Mouse (Mus musculus) midbrain, embryonic 15.5 days (tissue): ENCODE measurements around the gene Irs1. TPM values are rescaled to one million over a fixed set of nuclear protein-coding genes. Genes with fewer than 3 reads are reported as not detected.

Source experiments
- ATAC-seq: fragments of 200-750 bp; cut with Nextera tagmentation; replicated peaks from 2 replicates; pipeline ENCODE4 v1.8.0; 2017; ENCODE audit warnings: moderate TSS enrichment
- H3K27ac ChIP-seq: fragments of 300-500 bp; sonication (generic); 2 replicates; pipeline ENCODE4 v1.5.1; 2015; ENCODE audit warnings: mild to moderate bottlenecking, inconsistent platforms
- H3K27me3 ChIP-seq: fragments of 300-500 bp; sonication (generic); replicated peaks from 2 replicates; pipeline ENCODE4 v1.6.1; 2015; ENCODE audit warnings: inconsistent platforms
- H3K36me3 ChIP-seq: fragments of 300-500 bp; sonication (generic); replicated peaks from 2 replicates; pipeline ENCODE4 v1.6.1; 2015; ENCODE audit warnings: inconsistent platforms
- H3K4me1 ChIP-seq: fragments of 300-500 bp; sonication (generic); 2 replicates; pipeline ENCODE4 v1.6.1; 2015; ENCODE audit warnings: inconsistent platforms
- H3K4me2 ChIP-seq: fragments of 300-500 bp; sonication (generic); 2 replicates; pipeline ENCODE4 v1.6.1; 2015; ENCODE audit warnings: inconsistent platforms, mild to moderate bottlenecking, moderate library complexity
- H3K4me3 ChIP-seq: fragments of 300-500 bp; sonication (generic); 2 replicates; pipeline ENCODE4 v1.5.1; 2015; ENCODE audit warnings: mild to moderate bottlenecking, inconsistent platforms
- H3K9ac ChIP-seq: fragments of 300-500 bp; sonication (generic); 2 replicates; pipeline ENCODE4 v1.6.1; 2015; ENCODE audit warnings: mild to moderate bottlenecking, inconsistent platforms
- H3K9me3 ChIP-seq: fragments of 300-500 bp; sonication (generic); 2 replicates; pipeline ENCODE4 v1.6.1; 2016; ENCODE audit warnings: inconsistent platforms
- WGBS: fragments of 180-500 bp; shearing (Covaris S2); methylation state at CpG from one replicate; pipeline ENCODE4 v1.1.7; 2015; ENCODE audit warnings: mixed read lengths; 5-methylcytosine and 5-hydroxymethylcytosine counted together
- polyA plus RNA-seq: library from polyadenylated mRNA; unstranded; fragments of >200 nt; fragmentation: Nextera tagmentation; extraction: Ambion mirVana; gene quantifications from 2 replicates; pipeline ENCODE4 v1.2.1, GENCODE M21; 2015

Gene Irs1
- polyA plus RNA-seq, 1 experiment from 2014 or later = 8.2 TPM

DNA sequence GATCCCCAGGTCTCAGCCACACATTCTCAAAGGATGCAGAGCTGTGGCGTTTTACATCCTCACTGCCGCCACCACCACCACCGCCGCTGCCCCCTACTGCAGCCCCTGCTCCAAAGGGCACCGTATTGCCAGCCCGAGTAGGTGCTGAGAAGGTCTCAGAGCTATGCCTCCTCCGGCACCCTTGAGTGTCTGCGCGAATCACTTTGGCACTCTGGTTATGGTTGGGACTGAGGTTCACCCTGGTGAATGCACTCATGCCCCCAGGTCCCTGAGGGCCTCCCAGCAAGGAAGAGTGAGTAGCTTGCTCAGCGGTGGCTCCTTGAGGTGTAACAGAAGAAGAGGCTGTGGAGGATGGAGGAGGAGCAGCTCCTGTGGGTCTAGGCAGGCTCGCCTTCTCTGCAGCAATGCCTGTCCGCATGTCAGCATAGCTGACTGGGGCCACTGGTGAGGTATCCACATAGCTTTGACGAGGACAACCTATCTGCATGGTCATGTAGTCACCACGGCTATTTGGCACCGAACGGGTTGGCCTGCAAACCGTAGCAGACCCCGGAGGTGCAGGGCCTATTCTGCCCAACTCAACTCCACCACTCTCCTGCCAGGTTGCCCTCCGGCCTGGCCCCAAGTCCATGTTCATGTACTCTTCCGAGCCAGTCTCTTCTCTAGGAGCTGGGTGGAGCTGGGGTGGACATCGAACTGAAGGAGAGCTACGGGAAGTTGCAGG lies 4.0 kb downstream of the Irs1 start:
- H3K4me3 ChIP-seq = peak overlapping the region; percentile 41
- no peak overlapping the region for H3K27ac ChIP-seq
- H3K4me1 ChIP-seq = peaks cover 69% of the 10 kb centered on the region
- no peaks in the 10 kb centered on the region for H3K36me3 ChIP-seq
- ATAC-seq = no peak
- no peaks in the 10 kb centered on the region for H3K9me3 ChIP-seq
- H3K9ac ChIP-seq = peak overlapping the region; percentile 26; the same call in 1 of the 2 replicates
- no peaks in the 10 kb centered on the region for H3K27me3 ChIP-seq
- 61% methylated on average over 22 of the region's 22 CpGs for WGBS
- H3K4me2 ChIP-seq = peak overlapping the region; percentile 77

DNA sequence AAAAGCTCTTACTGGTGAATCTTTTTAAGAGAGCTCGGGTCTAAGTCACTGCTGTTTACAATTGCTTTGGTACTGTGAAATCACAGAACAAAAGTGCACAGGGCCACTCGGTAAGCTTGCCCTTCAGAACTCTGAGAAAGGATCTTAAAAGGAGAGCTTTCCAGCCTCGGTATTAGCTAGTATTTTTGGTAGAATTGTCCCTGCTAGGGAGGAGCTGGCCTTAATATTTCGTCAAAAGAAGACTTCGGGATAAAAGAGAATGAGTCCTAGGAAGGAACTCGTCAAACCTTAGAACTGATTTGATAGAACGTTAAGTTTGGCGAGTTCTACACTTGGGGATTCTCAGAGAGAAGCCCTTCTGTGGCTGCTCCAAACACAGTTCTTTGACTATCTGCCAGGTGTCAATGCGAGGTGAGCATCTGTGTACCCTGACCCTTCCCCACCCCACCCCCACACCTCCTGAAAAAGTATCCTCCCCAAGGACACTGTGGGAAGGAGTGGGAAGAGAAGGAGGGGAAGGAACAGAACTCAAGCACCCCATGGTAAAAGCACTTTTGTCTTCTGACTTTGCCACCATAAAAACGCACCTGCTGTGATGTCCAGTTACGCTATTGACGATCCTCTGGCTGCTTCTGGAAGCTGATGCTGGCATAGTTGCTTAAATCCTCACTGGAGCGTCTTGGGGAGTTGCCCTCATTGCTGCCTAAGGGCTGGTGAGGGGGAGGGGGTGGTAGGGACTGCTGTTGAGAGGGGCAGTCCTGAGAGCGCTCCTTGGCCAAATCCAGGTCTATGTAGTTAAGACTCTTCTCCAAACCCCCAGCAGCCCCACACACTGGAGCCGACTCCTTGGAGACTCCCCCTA lies 4.8 kb downstream of the Irs1 start:
- H3K27me3 ChIP-seq = no peaks in the 10 kb centered on the region
- H3K4me2 ChIP-seq = peak overlapping the region; percentile 77
- H3K36me3 ChIP-seq = no peaks in the 10 kb centered on the region
- 13% methylated on average over 15 of the region's 15 CpGs for WGBS
- H3K9ac ChIP-seq = peak overlapping the region; percentile 26
- H3K4me3 ChIP-seq = peak overlapping the region; percentile 41
- 0 out of 2 replicates have a peak overlapping the region, but pooled peaks have one; percentile 19 for H3K27ac ChIP-seq
- no peak for ATAC-seq
- H3K9me3 ChIP-seq = no peaks in the 10 kb centered on the region
- H3K4me1 ChIP-seq = peaks cover 66% of the 10 kb centered on the region

DNA sequence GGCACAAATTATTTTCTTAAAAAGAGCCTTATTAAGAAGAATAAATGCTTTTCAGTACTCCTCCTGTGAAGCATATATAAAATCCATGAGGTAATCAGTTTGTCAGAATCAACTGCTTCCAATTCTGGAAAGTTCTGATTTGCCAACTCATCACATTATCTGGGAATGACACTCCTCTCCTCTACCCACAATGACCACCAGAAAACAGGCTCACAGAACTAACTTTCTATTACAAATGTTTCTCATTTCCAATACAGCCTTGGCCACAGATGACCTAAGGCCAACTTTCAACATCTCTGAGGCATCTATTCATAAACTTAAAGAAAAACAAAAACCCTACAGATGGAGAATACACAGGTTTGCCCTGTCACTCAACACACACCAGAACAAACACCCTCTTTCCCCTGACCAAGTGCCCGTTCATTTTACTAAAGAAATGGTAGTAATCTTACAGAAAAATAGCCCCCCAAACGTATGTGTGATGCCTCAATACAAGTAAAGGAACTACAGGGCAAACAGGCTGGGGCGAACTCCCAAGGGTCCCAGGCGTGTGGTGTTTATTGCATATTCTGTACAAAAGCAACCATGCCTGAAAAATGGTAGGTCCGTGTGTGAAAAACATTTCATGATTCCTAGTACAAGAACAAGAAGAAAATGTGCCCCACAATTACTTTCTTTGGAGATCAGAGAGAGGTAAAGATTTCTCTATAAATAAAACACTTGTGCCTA lies 5.6 kb downstream of the Irs1 start:
- no peaks in the 10 kb centered on the region for H3K9me3 ChIP-seq
- 17% methylated on average over 5 of the region's 5 CpGs for WGBS
- ATAC-seq = no peak
- H3K4me3 ChIP-seq = peak overlapping the region; percentile 41
- H3K27ac ChIP-seq = 0 out of 2 replicates have a peak overlapping the region, but pooled peaks have one; percentile 19
- H3K27me3 ChIP-seq = no peaks in the 10 kb centered on the region
- no peaks in the 10 kb centered on the region for H3K36me3 ChIP-seq
- H3K9ac ChIP-seq = peak overlapping the region; percentile 26
- peak overlapping the region; percentile 77 for H3K4me2 ChIP-seq
- H3K4me1 ChIP-seq = peaks cover 66% of the 10 kb centered on the region

DNA sequence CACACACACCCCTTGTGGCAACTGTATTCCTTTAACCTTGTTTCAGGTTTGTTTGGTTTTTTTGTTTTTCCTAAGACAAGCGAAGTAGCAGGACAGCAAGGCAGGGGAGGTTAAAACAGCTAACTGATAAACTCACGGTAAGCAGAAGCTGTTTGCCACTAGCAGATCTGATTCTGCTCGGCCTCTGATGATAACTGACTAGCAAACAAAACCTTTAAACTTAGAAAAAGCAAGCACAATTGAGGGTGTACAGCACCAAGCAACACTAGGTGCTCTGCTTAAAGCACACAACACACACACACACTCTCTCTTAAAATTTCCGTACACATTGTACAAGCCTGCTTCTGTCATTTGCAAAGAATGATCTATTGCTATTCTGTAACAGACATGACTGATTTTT lies 6.8 kb downstream of the Irs1 start:
- no peaks in the 10 kb centered on the region for H3K36me3 ChIP-seq
- peak overlapping the region; percentile 37 for H3K9ac ChIP-seq
- H3K4me2 ChIP-seq = peak overlapping the region; percentile 77
- peak overlapping the region; percentile 49 for H3K4me3 ChIP-seq
- H3K27me3 ChIP-seq = no peaks in the 10 kb centered on the region
- no peak for ATAC-seq
- H3K4me1 ChIP-seq = peaks cover 60% of the 10 kb centered on the region
- WGBS = 16% methylated on average over 4 of the region's 4 CpGs
- peak overlapping the region; percentile 93 for H3K27ac ChIP-seq
- no peaks in the 10 kb centered on the region for H3K9me3 ChIP-seq

DNA sequence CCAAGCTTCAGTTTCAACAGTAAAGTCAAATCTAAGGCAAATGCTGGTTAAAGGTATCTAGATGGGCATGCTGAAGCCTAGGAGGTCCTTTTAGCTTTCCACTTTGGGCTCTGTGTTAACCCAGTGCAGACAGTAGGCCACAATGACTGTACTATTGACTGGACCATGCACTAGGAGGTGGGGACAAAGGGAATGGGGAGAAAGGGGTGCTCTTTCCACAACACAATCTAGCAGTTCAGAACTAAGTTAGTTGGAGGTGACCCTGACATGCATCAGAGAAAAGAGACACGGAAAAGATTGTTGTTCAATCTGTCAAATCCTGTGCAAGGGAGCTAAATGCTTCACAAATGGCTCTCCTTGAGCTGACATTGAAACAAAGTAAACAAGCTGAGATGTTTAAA lies 7.3 kb downstream of the Irs1 start:
- ATAC-seq = peak; percentile 38
- 0% methylated on average over 1 of the region's 1 CpGs for WGBS
- H3K27me3 ChIP-seq = no peaks in the 10 kb centered on the region
- peaks cover 55% of the 10 kb centered on the region for H3K4me1 ChIP-seq
- H3K4me2 ChIP-seq = peak overlapping the region; percentile 77
- H3K27ac ChIP-seq = peak overlapping the region; percentile 93
- peak overlapping the region; percentile 62; the same call in 1 of the 2 replicates for H3K9ac ChIP-seq
- no peaks in the 10 kb centered on the region for H3K36me3 ChIP-seq
- H3K4me3 ChIP-seq = peak overlapping the region; percentile 49
- H3K9me3 ChIP-seq = no peaks in the 10 kb centered on the region

DNA sequence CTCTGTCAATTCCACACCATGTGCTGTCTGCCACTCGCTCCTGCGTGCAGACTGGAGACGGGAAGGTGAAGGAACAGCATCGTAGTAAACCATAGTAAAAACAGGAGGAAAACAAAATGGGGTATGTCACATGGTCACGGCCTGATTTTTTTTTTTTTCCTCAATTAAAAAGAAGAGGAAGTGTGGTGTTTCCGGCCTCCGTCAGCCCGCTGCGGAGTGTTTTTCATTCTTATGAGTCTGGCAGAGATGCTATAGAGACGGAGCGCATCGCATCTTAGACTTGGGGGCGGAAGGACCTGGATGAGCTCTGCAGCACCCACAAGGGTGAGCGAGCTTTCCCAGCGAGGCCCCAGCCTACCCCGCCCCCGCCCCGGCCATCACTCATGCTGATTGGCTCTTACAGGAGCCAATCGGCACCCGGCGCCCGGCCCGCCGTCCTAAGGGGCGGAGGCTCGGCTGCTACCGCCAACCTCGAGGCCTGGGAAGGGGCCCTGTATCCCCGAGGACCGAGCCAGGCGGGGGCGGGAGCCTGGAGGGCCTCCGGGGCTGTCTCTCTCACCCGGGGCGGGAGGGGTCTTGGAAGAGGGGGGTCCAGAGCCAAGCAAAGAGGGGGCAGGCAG lies 8.1 kb downstream of the Irs1 start:
- Histone ChIP-seq H3K4me2 (peak overlapping the region; percentile 77), H3K27me3 (no peaks in the 10 kb centered on the region), H3K27ac (peak overlapping the region; percentile 93), H3K4me3 (peak overlapping the region; percentile 49), H3K9me3 (no peaks in the 10 kb centered on the region), H3K4me1 (peaks cover 47% of the 10 kb centered on the region), H3K36me3 (no peaks in the 10 kb centered on the region), H3K9ac (peak overlapping the region; percentile 62)
- WGBS = 2% methylated on average over 35 of the region's 35 CpGs
- ATAC-seq = peak; percentile 98

DNA sequence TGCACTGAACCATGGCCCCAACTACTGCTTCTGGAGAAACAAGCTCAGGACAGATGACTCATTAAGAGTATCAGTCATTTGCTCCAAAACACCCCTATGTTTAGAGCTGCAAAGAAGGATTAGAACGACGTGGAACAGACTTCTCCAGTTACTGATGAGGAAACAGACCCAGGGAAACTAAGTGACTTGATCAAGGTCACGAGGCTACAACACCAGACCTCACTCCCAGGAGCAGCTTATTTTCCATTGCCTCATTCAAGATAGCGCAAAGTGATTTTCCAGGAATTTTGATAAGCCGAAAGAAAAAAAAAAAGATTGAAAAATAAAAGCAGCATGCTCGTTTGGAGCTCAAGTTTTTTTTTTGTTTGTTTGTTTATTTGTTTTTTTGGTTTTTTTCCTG lies 9.4 kb downstream of the Irs1 start:
- H3K27ac ChIP-seq = no peak overlapping the region
- 83% methylated on average over 6 of the region's 6 CpGs for WGBS
- peaks cover 12% of the 10 kb centered on the region; the same call in 1 of the 2 replicates for H3K36me3 ChIP-seq
- H3K4me3 ChIP-seq = no peak overlapping the region
- H3K9me3 ChIP-seq = no peaks in the 10 kb centered on the region
- peaks cover 35% of the 10 kb centered on the region for H3K4me1 ChIP-seq
- no peak overlapping the region for H3K4me2 ChIP-seq
- no peaks in the 10 kb centered on the region for H3K27me3 ChIP-seq
- no peak overlapping the region for H3K9ac ChIP-seq
- ATAC-seq = no peak

DNA sequence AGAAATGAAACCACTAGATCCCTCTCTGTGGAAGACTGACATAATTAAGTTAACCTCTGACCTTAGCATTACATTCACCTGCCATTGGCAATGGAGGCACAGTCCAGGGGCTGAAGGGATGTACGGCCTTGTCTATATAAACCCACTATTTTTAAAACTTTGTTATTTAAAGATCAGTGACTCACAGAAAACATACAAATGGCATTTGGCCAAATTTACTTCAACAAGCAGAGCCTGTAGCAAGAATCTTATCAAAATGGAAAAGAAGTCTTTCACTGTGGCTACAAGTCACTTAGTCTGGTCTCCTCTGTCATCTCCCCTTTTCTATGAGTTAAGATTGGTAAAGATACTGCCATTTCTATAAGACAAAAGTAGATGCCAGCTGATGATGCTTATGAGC lies 11.4 kb downstream of the Irs1 start:
- Histone ChIP-seq H3K4me3 (no peak overlapping the region), H3K27me3 (no peaks in the 10 kb centered on the region), H3K36me3 (peaks cover 12% of the 10 kb centered on the region; the same call in 1 of the 2 replicates), H3K4me1 (peaks cover 19% of the 10 kb centered on the region), H3K4me2 (no peak overlapping the region), H3K27ac (no peak overlapping the region), H3K9ac (no peak overlapping the region), H3K9me3 (no peaks in the 10 kb centered on the region)
- no peak for ATAC-seq
- 74% methylated on average over 1 of the region's 1 CpGs for WGBS

DNA sequence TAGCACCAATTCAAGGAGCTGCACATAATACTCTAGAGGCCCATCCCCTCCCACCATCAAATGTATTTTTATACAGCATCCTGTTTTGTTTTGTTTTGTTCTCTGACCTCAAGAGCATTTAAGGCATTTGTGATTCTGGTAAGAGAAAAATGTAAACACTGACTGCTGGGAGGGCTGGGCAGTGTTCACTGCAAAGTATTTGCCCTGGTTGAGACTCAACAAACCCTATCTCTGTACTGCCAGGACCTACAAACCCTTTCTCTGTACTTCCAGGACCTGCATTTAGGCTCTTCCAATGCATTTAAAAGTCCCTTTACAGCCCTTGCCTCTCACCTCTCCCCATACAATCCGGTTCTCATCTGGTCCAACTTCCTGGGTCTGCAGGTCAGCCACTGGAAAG lies 16.9 kb downstream of the Irs1 start:
- no peak overlapping the region for H3K4me3 ChIP-seq
- no peaks in the 10 kb centered on the region for H3K27me3 ChIP-seq
- no peak for ATAC-seq
- WGBS = 24% methylated on average over 1 of the region's 1 CpGs
- H3K4me1 ChIP-seq = 0 out of 2 replicates have a peak, but pooled peaks cover 6% of the 10 kb centered on the region
- H3K4me2 ChIP-seq = no peak overlapping the region
- no peak overlapping the region for H3K27ac ChIP-seq
- peaks cover 12% of the 10 kb centered on the region; the same call in 1 of the 2 replicates for H3K36me3 ChIP-seq
- H3K9me3 ChIP-seq = no peaks in the 10 kb centered on the region
- H3K9ac ChIP-seq = no peak overlapping the region

DNA sequence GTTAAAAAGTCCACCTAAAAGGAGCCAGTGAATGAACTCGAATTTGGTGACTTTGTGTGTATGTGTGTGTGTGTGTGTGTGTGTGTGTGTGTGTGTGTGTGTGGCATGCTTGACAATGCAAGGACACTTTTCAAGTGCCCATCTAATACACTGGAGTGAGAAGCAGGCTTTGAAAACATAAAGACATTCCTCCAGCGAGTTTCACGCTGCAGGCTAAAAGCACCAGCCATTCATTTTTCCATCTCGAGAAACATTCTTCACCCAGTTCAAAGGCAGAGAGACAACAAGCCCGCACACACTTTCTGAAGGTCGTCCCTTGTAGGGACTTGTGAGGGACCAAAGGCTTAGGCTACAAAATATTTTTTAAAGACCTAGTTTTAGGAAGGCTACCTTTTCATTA lies 17.7 kb downstream of the Irs1 start:
- Histone ChIP-seq H3K4me1 (0 out of 2 replicates have a peak, but pooled peaks cover 6% of the 10 kb centered on the region), H3K4me2 (no peak overlapping the region), H3K36me3 (peaks cover 12% of the 10 kb centered on the region; the same call in 1 of the 2 replicates), H3K27me3 (no peaks in the 10 kb centered on the region), H3K9ac (no peak overlapping the region), H3K9me3 (no peaks in the 10 kb centered on the region), H3K27ac (no peak overlapping the region), H3K4me3 (no peak overlapping the region)
- ATAC-seq = peak; percentile 60
- WGBS = 6% methylated on average over 6 of the region's 6 CpGs

DNA sequence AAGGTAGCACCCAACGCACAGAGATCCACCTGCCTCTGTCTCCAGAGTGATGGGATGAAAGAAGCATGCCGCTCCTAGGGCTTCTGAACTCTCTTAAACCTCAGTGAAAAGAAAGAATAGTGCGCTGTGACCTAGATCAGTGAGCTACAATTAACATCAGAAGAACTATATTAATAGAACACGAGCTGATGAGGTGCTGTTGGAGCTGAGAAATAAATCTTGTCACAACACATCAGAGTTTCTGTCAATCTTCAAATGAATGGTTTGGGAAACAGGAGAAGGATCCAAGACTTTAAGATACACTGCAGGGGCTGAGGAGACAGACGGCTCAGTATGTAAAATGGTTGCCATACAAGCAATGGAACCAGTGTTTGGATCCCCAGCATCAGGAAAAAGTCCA lies 19.0 kb downstream of the Irs1 start:
- Histone ChIP-seq H3K4me3 (no peak overlapping the region), H3K9ac (no peak overlapping the region), H3K36me3 (peaks cover 3% of the 10 kb centered on the region; the same call in 1 of the 2 replicates), H3K27me3 (no peaks in the 10 kb centered on the region), H3K9me3 (no peaks in the 10 kb centered on the region), H3K4me2 (no peak overlapping the region), H3K27ac (no peak overlapping the region), H3K4me1 (0 out of 2 replicates have a peak, but pooled peaks cover 6% of the 10 kb centered on the region)
- WGBS = 53% methylated on average over 5 of the region's 5 CpGs
- ATAC-seq = no peak
